Mouse (Mus musculus) liver, embryonic 14.5 days (tissue): ENCODE data around the gene Cacnb2. TPM values are rescaled to one million over a fixed set of nuclear protein-coding genes. Genes with fewer than 3 reads are reported as not detected.
A peak's percentile ranks its signal among the peaks of the same experiment; 100 is the strongest.

Source experiments
- ATAC-seq: fragments of 200-750 bp; cut with Nextera tagmentation; 2 replicates; pipeline ENCODE4 v1.8.0; 2017; ENCODE audit warnings: moderate number of reproducible peaks, mild to moderate bottlenecking, moderate library complexity; ENCODE audit not compliant: insufficient read depth
- DNase-seq, 3 experiments: peaks; one replicate each; pipeline ENCODE4 v3.0.0-alpha.2; 2012 to 2013; ENCODE audit warnings: low read depth in 3 of 3, low spot score in 3 of 3
- H3K27ac ChIP-seq: fragments of 300-500 bp; sonication (generic); 2 replicates; pipeline ENCODE4 v1.5.1; 2014; ENCODE audit warnings: moderate library complexity, mild to moderate bottlenecking, control low read depth, inconsistent platforms
- H3K27me3 ChIP-seq: fragments of 300-500 bp; sonication (generic); 2 replicates; pipeline ENCODE4 v1.6.1; 2014; ENCODE audit warnings: mild to moderate bottlenecking, low read length, moderate library complexity; ENCODE audit not compliant: control insufficient read depth, insufficient read depth
- H3K36me3 ChIP-seq: fragments of 300-500 bp; sonication (generic); replicated peaks from 2 replicates; pipeline ENCODE4 v1.6.1; 2014; ENCODE audit warnings: low read depth; ENCODE audit not compliant: control insufficient read depth, insufficient read depth
- H3K4me1 ChIP-seq, 2 experiments: fragments of 200-500 bp in 1 of 2; fragments of 300-500 bp in 1 of 2; sonication (generic) in 1 of 2; replicated peaks; 2 replicates each; pipeline ENCODE4 v1.6.1; 2012 to 2014; ENCODE audit warnings: antibody characterized with exemption in 1 of 2, inconsistent platforms in 1 of 2, low read length in 1 of 2; ENCODE audit not compliant: control insufficient read depth in 2 of 2, insufficient read depth in 2 of 2
- H3K4me2 ChIP-seq: fragments of 300-500 bp; sonication (generic); 2 replicates; pipeline ENCODE4 v1.6.1; 2014; ENCODE audit warnings: low read depth, mild to moderate bottlenecking, control low read depth, moderate library complexity
- H3K4me3 ChIP-seq, 2 experiments: fragments of 200-500 bp in 1 of 2; fragments of 300-500 bp in 1 of 2; sonication (generic) in 1 of 2; 2 replicates each; pipeline ENCODE4 v1.5.1; 2012 to 2014; ENCODE audit warnings: low read depth in 2 of 2, low read length in 2 of 2, mild to moderate bottlenecking in 2 of 2, control low read depth in 1 of 2, inconsistent platforms in 1 of 2, moderate library complexity in 1 of 2; ENCODE audit not compliant: insufficient read depth in 1 of 2
- H3K9ac ChIP-seq: fragments of 300-500 bp; sonication (generic); replicated peaks from 2 replicates; pipeline ENCODE4 v1.6.1; 2014; ENCODE audit warnings: mild to moderate bottlenecking, control low read depth, moderate library complexity
- H3K9me3 ChIP-seq: fragments of 300-500 bp; sonication (generic); 2 replicates; pipeline ENCODE4 v1.6.1; 2016; ENCODE audit warnings: low read length, mixed read lengths; ENCODE audit not compliant: control insufficient read depth
- CTCF ChIP-seq: IDR thresholded peaks from 2 replicates; pipeline ENCODE4 v1.5.1; 2016; ENCODE audit warnings: antibody characterized with exemption, low read depth, control low read depth
- EP300 ChIP-seq: IDR thresholded peaks from 2 replicates; pipeline ENCODE4 v1.6.1; 2016; ENCODE audit warnings: antibody characterized with exemption, low read depth
- WGBS: fragments of 180-500 bp; shearing (Covaris S2); extraction: QIAGEN DNeasy Blood & Tissue Kit; methylation state at CpG from one replicate; pipeline ENCODE4 v1.1.7; 2014; ENCODE audit not compliant: insufficient replicate concordance; 5-methylcytosine and 5-hydroxymethylcytosine counted together
- polyA plus RNA-seq, 2 experiments: library from polyadenylated mRNA; depleted of rRNA in 1 of 2; stranded (reverse) in 1 of 2; unstranded in 1 of 2; fragments of >200 nt; fragmentation: Nextera tagmentation in 1 of 2; extraction: Ambion mirVana in 1 of 2; gene quantifications; 2 replicates each; pipeline versions ENCODE4 v1.2.1 to v1.2.3; 2012 to 2014

Cacnb2 gene
- polyA plus RNA-seq, 2 experiments, result 0.04 to 0.37 TPM

GRCm38 (mm10) chr2:14676885-14677516 lies 74.1 kb downstream of the Cacnb2 start:
- Histone ChIP-seq H3K9ac (no peak overlapping the region), H3K9me3 (no peaks in the 10 kb centered on the region), H3K4me1 (no peaks in the 10 kb centered on the region), H3K4me3 (no peak overlapping the region), H3K36me3 (no peaks in the 10 kb centered on the region), H3K27ac (no peak overlapping the region), H3K27me3 (no peaks in the 10 kb centered on the region), H3K4me2 (no peak overlapping the region)
- DNase-seq, result peak; percentile 11 to 23 (median 16)
- TF ChIP-seq EP300 (no peak), CTCF (peak; percentile 67)
- ATAC-seq, result no peak
- 16% methylated on average over 6 of the region's 6 CpGs for WGBS

DNA sequence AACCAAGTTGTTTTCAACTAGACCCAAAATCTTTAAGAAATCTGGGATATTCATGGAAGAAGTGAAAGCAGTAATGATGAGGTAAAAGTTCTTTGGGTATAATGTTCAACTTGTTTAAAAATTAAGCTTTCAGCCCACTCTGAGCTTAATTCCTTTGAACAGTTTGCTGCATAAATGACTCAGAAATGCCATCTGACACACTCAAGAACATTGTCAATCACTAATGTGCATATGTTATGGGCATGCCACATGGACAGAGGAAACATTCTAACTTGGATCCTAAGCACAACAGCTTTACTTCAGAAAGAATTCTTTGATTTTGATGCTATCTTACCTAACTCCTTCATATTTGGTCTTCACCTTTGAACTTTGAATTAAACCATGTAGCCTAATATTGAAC lies 81.3 kb downstream of the Cacnb2 start:
- DNase-seq, result no peak
- Histone ChIP-seq H3K4me2 (no peak overlapping the region), H3K9ac (no peak overlapping the region), H3K27me3 (no peaks in the 10 kb centered on the region), H3K36me3 (no peaks in the 10 kb centered on the region), H3K4me1 (no peaks in the 10 kb centered on the region), H3K4me3 (no peak overlapping the region), H3K27ac (no peak overlapping the region), H3K9me3 (no peaks in the 10 kb centered on the region)
- no peak for TF ChIP-seq EP300
- TF ChIP-seq CTCF, result no peak
- ATAC-seq, result no peak

GRCm38 (mm10) chr2:14702973-14703645 lies 100.2 kb downstream of the Cacnb2 start:
- no peaks in the 10 kb centered on the region for H3K9me3 ChIP-seq
- TF ChIP-seq EP300, result no peak
- TF ChIP-seq CTCF, result peak; percentile 30; the same call in 1 of the 2 replicates
- H3K9ac ChIP-seq, result no peak overlapping the region
- no peak for ATAC-seq
- no peaks in the 10 kb centered on the region for H3K36me3 ChIP-seq
- WGBS, result 65% methylated on average over 1 of the region's 1 CpGs
- no peak overlapping the region for H3K4me3 ChIP-seq
- no peak overlapping the region for H3K4me2 ChIP-seq
- no peaks in the 10 kb centered on the region for H3K4me1 ChIP-seq
- peak in 1 of 3 experiments; percentile 10 for DNase-seq
- H3K27me3 ChIP-seq, result no peaks in the 10 kb centered on the region
- no peak overlapping the region for H3K27ac ChIP-seq

- Histone ChIP-seq H3K36me3 (no peaks in the 10 kb centered on the region), H3K27me3 (no peaks in the 10 kb centered on the region), H3K9ac (no peak overlapping the region), H3K4me1 (no peaks in the 10 kb centered on the region), H3K4me3 (no peak overlapping the region), H3K4me2 (no peak overlapping the region), H3K27ac (no peak overlapping the region), H3K9me3 (no peaks in the 10 kb centered on the region)
- DNase-seq, result no peak
- TF ChIP-seq CTCF (no peak), EP300 (no peak)
- ATAC-seq, result no peak
- 59% methylated on average over 4 of the region's 4 CpGs for WGBS
Measured at GRCm38 (mm10) chr2:14703676-14704075, 100.8 kb downstream of the Cacnb2 start.

- no peaks in the 10 kb centered on the region for H3K36me3 ChIP-seq
- no peak overlapping the region for H3K27ac ChIP-seq
- no peak for DNase-seq
- no peaks in the 10 kb centered on the region for H3K27me3 ChIP-seq
- H3K9me3 ChIP-seq, result no peaks in the 10 kb centered on the region
- no peak overlapping the region for H3K4me2 ChIP-seq
- no peak for ATAC-seq
- H3K4me3 ChIP-seq, result no peak overlapping the region
- 77% methylated on average over 8 of the region's 8 CpGs for WGBS
- no peak for TF ChIP-seq CTCF
- TF ChIP-seq EP300, result no peak
- no peaks in the 10 kb centered on the region for H3K4me1 ChIP-seq
- no peak overlapping the region for H3K9ac ChIP-seq
Measured at GRCm38 (mm10) chr2:14710247-14710646, 107.4 kb downstream of the Cacnb2 start.
